Mouse (Mus musculus) bone marrow macrophage, adult 2 months (primary cell): ENCODE measurements around the gene Plin3. TPM values are rescaled to one million over a fixed set of nuclear protein-coding genes. Genes with fewer than 3 reads are reported as not detected.

ENCODE experiments used
- H3K27ac ChIP-seq: 2 replicates; pipeline ENCODE4 v1.5.1; 2012; ENCODE audit warnings: low read depth, low read length; ENCODE audit not compliant: insufficient read depth
- H3K4me1 ChIP-seq: 2 replicates; pipeline ENCODE4 v1.6.1; 2012; ENCODE audit warnings: low read length; ENCODE audit not compliant: control insufficient read depth, insufficient read depth
- H3K4me3 ChIP-seq: 2 replicates; pipeline ENCODE4 v1.5.1; 2012; ENCODE audit warnings: mild to moderate bottlenecking, low read length, moderate library complexity; ENCODE audit not compliant: insufficient read depth
- CTCF ChIP-seq: IDR thresholded peaks from 2 replicates; pipeline ENCODE4 v1.5.1; 2012; ENCODE audit warnings: low read depth, mild to moderate bottlenecking, low read length, moderate library complexity
- POLR2A ChIP-seq: IDR thresholded peaks from 2 replicates; pipeline ENCODE4 v1.6.1; 2012; ENCODE audit warnings: mild to moderate bottlenecking, low read depth, low read length, borderline replicate concordance
- polyA plus RNA-seq: library from polyadenylated mRNA; stranded (reverse); fragments of >200 nt; gene quantifications from 2 replicates; pipeline ENCODE4 v1.2.4, GENCODE M21; 2012; ENCODE audit not compliant: missing spikeins, insufficient read depth, insufficient read length

Plin3 gene
- polyA plus RNA-seq, 1 experiment, result 40.4 TPM

GRCm38 (mm10) chr17:56290388-56291170 lies 2.1 kb downstream of the Plin3 start:
- H3K4me3 ChIP-seq, result peak overlapping the region; percentile 72
- peaks cover 21% of the 10 kb centered on the region for H3K4me1 ChIP-seq
- TF ChIP-seq POLR2A (no peak), CTCF (no peak)
- peak overlapping the region; percentile 82 for H3K27ac ChIP-seq

GRCm38 (mm10) chr17:56289371-56290331 lies 3.0 kb downstream of the Plin3 start:
- Histone ChIP-seq H3K4me3 (peak overlapping the region; percentile 72), H3K27ac (peak overlapping the region; percentile 82), H3K4me1 (peaks cover 21% of the 10 kb centered on the region)
- TF ChIP-seq POLR2A (no peak), CTCF (no peak)

DNA sequence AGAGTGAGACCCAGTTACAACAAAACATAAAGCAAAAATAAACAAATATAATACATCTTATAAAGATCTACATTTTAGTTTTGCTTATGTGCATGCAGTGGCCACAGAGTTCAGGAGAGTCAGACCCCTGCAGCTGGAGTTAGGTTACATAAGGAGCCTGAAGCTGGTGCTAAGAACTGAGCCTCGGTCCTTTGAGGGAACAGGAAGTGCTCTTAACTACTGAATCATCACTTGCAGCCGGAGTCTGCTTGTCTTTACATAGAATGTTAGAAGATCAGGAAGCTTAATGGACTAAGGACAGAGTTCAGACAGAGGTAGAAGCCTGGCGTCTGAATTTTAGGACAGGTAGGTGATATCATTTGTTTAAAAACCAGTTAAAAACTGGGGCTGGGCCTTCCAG lies 3.8 kb downstream of the Plin3 start:
- Histone ChIP-seq H3K4me1 (peaks cover 21% of the 10 kb centered on the region), H3K27ac (peak overlapping the region; percentile 82), H3K4me3 (peak overlapping the region; percentile 72)
- TF ChIP-seq POLR2A, result no peak
- no peak for TF ChIP-seq CTCF

- Histone ChIP-seq H3K4me3 (no peak overlapping the region), H3K4me1 (peaks cover 21% of the 10 kb centered on the region), H3K27ac (no peak overlapping the region)
- TF ChIP-seq CTCF (no peak), POLR2A (no peak)
These were observed 4.8 kb downstream of the Plin3 start for GRCm38 (mm10) chr17:56287830-56288229.

DNA sequence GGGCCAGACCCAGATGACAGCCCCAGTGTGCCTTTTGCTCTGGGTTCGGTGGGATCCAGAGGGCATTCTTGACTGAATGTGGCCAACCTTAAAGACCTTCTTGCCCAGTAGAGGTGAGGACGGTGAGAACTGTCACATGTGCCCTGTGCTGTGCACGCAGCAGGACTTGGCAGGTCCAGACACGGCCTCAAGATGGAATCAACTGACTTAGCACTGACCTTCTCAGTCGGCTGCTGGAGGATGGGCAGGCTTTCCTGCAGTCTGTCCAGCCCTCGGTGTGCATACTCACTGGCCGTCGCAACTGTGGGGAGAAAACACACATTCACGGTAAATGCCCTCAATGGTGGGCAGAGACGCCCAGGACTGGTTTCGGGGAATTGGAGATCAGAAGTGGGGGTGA lies 6.7 kb downstream of the Plin3 start:
- H3K4me1 ChIP-seq, result peaks cover 16% of the 10 kb centered on the region
- TF ChIP-seq CTCF (no peak), POLR2A (no peak)
- no peak overlapping the region for H3K27ac ChIP-seq
- no peak overlapping the region for H3K4me3 ChIP-seq

DNA sequence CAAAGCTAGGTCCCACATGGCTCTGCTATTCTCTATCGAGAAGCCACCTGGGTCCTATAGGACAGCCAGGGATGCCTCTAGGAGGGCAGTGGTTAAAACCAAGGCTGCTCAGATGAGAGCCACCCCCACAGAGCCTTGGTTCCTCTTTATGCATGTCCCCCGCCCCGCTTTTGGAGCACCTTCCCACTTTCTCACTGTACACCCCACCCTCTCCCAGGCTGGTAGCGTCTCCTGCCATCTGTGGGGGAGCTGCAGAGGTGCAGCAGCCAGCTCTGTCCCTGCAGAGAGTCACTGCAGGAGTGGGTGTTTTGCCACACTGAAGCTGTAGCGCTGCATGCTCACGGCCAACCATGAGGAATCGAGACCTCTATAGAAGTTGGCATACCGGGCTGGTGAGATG lies 9.4 kb downstream of the Plin3 start:
- TF ChIP-seq POLR2A (no peak), CTCF (no peak)
- Histone ChIP-seq H3K4me1 (peaks cover 15% of the 10 kb centered on the region), H3K4me3 (no peak overlapping the region), H3K27ac (no peak overlapping the region)

DNA sequence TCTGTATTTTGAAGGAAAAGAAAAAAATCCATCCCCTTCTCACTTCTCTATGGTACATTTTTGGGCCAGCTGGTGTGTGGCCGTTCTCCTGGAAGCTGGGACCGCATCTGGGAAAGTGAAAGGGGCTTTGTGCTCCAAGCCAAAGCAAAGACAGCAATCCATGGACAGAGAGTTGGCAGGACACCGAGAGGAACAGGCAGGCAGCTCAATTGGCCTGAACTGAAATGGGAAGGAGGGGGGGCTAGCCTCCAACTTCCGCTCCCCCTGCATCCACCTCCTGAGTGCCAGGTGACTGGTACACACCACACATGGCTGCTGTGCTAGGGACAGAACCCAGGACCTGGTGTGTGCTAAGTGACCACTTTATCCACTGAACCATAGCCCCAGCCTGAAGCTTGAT lies 9.9 kb downstream of the Plin3 start:
- no peak overlapping the region for H3K4me3 ChIP-seq
- peaks cover 15% of the 10 kb centered on the region for H3K4me1 ChIP-seq

DNA sequence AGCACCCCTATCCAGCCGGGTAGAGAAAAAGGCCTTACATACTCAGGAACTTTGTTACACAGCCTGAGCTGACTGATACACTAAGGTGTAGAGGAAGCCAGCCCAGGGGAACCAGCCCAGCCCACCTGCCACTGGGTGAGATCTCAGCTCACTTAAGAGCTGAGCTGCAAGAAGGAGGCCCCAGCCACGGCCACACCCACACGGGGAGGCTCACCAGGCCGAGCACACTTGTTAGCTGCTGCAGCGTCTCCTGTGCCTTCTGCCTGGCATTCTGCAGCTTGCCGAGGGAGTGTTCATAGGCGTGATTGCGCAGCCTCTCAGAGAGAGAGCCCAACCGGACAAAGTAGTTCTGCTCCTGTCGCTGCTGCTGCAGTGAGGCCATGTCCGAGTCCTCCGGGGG lies 11.5 kb downstream of the Plin3 start:
- Histone ChIP-seq H3K4me3 (no peak overlapping the region), H3K4me1 (peaks cover 15% of the 10 kb centered on the region), H3K27ac (no peak overlapping the region)
- TF ChIP-seq CTCF, result no peak
- TF ChIP-seq POLR2A, result no peak

More for the DNA sequence above, 9.9 kb downstream of the Plin3 start:
- no peak overlapping the region for H3K27ac ChIP-seq
- TF ChIP-seq CTCF (no peak), POLR2A (no peak)

DNA sequence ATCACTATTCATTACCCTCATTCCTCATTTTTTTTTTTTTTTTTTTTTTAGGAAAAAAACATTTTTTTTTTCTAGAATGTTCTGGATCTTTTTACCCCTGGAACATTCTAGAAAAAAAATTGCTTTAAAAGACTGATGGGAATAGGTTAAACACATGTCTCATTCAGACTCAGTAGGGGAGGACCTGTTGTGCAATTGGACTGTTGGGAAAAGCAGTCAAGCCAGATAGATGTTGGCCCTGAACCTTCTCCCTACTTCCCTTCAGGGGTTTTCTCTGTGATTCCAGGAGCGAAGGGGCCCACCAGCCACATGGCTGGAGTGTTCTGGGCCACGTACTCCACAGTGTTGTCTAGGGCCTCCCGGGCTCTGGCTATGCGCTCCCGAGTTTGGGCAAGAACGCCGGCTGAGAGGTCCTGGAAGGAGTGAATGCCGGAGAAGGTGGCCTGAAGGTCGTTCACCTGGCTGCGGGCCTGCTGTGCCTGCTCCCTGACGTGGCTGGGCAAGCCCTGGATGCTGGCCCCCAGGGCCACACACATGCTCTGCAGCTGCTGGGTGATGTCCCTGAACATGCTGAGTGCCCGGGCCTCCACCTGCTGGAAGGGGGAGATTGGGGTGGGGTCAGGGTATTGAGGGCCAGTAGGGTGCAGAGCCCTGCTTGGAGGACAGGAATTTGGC lies 13.1 kb downstream of the Plin3 start:
- Histone ChIP-seq H3K4me1 (peaks cover 15% of the 10 kb centered on the region), H3K27ac (no peak overlapping the region)
- no peak for TF ChIP-seq POLR2A
- no peak for TF ChIP-seq CTCF

More for the DNA sequence above, 13.1 kb downstream of the Plin3 start:
- no peak overlapping the region for H3K4me3 ChIP-seq
